Mouse (Mus musculus) testis, adult 2 months (tissue): ENCODE data around the gene Anks6.

ENCODE experiments used
- CTCF ChIP-seq: fragments of 200-500 bp; IDR thresholded peaks from 2 replicates; pipeline ENCODE4 v1.5.1; 2012; ENCODE audit warnings: low read depth, mild to moderate bottlenecking, inconsistent platforms, low read length, moderate library complexity; ENCODE audit not compliant: control insufficient read depth, insufficient read depth, insufficient replicate concordance
- POLR2A ChIP-seq: fragments of 200-500 bp; IDR thresholded peaks from 2 replicates; pipeline ENCODE4 v1.6.1; 2012; ENCODE audit warnings: low read depth, mild to moderate bottlenecking, inconsistent platforms, low read length, moderate library complexity; ENCODE audit not compliant: control insufficient read depth

- TF ChIP-seq POLR2A, result no peak
- no peak for TF ChIP-seq CTCF
Measured at GRCm38 (mm10) chr4:46982094-46982493, 75.1 kb downstream of the Anks6 start.
